Mouse (Mus musculus) heart, adult 2 months (tissue): ENCODE results near the gene Btnl4. TPM values are rescaled to one million over a fixed set of nuclear protein-coding genes. Genes with fewer than 3 reads are reported as not detected.
"Not testable (repeated sequence)": the region's sequence is repeated elsewhere in the genome, so short reads cannot be mapped to it uniquely, and the experiment has no call there.

Experiments used
- DNase-seq, 2 experiments: peaks; one replicate each; pipeline ENCODE4 v3.0.0; 2021
- H3K27ac ChIP-seq: fragments of 200-600 bp; 2 replicates; pipeline ENCODE4 v1.8.1; 2022
- H3K27me3 ChIP-seq: fragments of 200-500 bp; 2 replicates; pipeline ENCODE4 v1.6.1; 2012; ENCODE audit warnings: mild to moderate bottlenecking, low read length, inconsistent platforms, mixed read lengths; ENCODE audit not compliant: control insufficient read depth, insufficient read depth
- H3K36me3 ChIP-seq: fragments of 200-500 bp; 2 replicates; pipeline ENCODE4 v1.6.1; 2012; ENCODE audit warnings: low read length, inconsistent platforms; ENCODE audit not compliant: control insufficient read depth, insufficient read depth
- H3K4me1 ChIP-seq: fragments of 200-500 bp; 2 replicates; pipeline ENCODE4 v1.6.1; 2011; ENCODE audit warnings: low read length; ENCODE audit not compliant: control insufficient read depth, insufficient read depth
- H3K4me3 ChIP-seq: fragments of 200-600 bp; 2 replicates; pipeline ENCODE4 v1.8.1; 2022
- H3K79me2 ChIP-seq: fragments of 200-500 bp; replicated peaks from 2 replicates; pipeline ENCODE4 v1.6.1; 2012; ENCODE audit warnings: mild to moderate bottlenecking, inconsistent platforms, low read length, moderate library complexity, mixed read lengths; ENCODE audit not compliant: control insufficient read depth, insufficient read depth
- H3K9ac ChIP-seq: fragments of 200-500 bp; 2 replicates; pipeline ENCODE4 v1.6.1; 2012; ENCODE audit warnings: low read depth, mild to moderate bottlenecking, control low read depth, inconsistent platforms, low read length, mixed read lengths
- CTCF ChIP-seq: fragments of 200-600 bp; IDR thresholded peaks from 2 replicates; pipeline ENCODE4 v1.8.1; 2022; ENCODE audit warnings: antibody characterized with exemption, mild to moderate bottlenecking, moderate library complexity
- EP300 ChIP-seq: fragments of 200-500 bp; IDR thresholded peaks from 2 replicates; pipeline ENCODE4 v1.6.1; 2011; ENCODE audit warnings: low read depth, low read length, control low read depth; ENCODE audit not compliant: insufficient read depth
- POLR2A ChIP-seq: fragments of 200-500 bp; IDR thresholded peaks from 2 replicates; pipeline ENCODE4 v1.6.1; 2011; ENCODE audit warnings: mild to moderate bottlenecking, low read depth, low read length, control low read depth; ENCODE audit not compliant: insufficient read depth
- WGBS: fragments of 180-500 bp; shearing (Covaris S2); methylation state at CpG from one replicate; pipeline ENCODE4 v1.1.7; 2018; 5-methylcytosine and 5-hydroxymethylcytosine counted together
- intact Hi-C: fragments of 180-260 bp; cut with DNase I; formaldehyde crosslinking; loops from one replicate; pipeline ENCODE4 v1.15.1; 2025
- long read RNA-seq: library from polyadenylated mRNA; stranded (forward); transcript quantifications from one replicate; pipeline ENCODE4 v2.0.0, GENCODE M21; 2021
- polyA plus RNA-seq: library from polyadenylated mRNA; depleted of rRNA; stranded (reverse); fragments of >200 nt; gene quantifications from 2 replicates; pipeline ENCODE4 v1.2.3, GENCODE M21; 2012; rRNA removed
- total RNA-seq, 2 experiments: library from RNA; stranded (reverse); gene quantifications; 2 replicates each; pipeline ENCODE4 v1.2.3; 2021

Btnl4 gene
- total RNA-seq (not detected), polyA plus RNA-seq (not detected in 2 replicates)
- long read RNA-seq = 0 reads

- H3K9ac ChIP-seq, H3K4me1 ChIP-seq, H3K27me3 ChIP-seq, H3K36me3 ChIP-seq, H3K79me2 ChIP-seq, H3K4me3 ChIP-seq, H3K27ac ChIP-seq, intact Hi-C loops, DNase-seq: not testable (repeated sequence)
- WGBS = 75% methylated on average over 5 of the region's 5 CpGs
These were observed at the start of gene Btnl4 for GRCm38 (mm10) chr17:34477238-34478013. Gene Btnl4 (minus strand): TSS chr17:34477318.

- Histone ChIP-seq H3K4me3 (no peak overlapping the region), H3K27me3 (no peaks in the 10 kb centered on the region), H3K27ac (no peak overlapping the region), H3K79me2 (no peaks in the 10 kb centered on the region), H3K36me3 (no peaks in the 10 kb centered on the region), H3K9ac (no peak overlapping the region), H3K4me1 (no peaks in the 10 kb centered on the region)
- TF ChIP-seq POLR2A = no peak
- TF ChIP-seq CTCF = no peak
- no peak for TF ChIP-seq EP300
- WGBS = 34% methylated on average over 1 of the region's 1 CpGs
- no peak for DNase-seq
- intact Hi-C loops = no loop called here
These were observed 41.9 kb upstream of the Btnl4 start for GRCm38 (mm10) chr17:34519001-34519400.

GRCm38 (mm10) chr17:34518571-34518970, 41.5 kb upstream of the Btnl4 start:
- DNase-seq, H3K9ac ChIP-seq, H3K4me1 ChIP-seq, H3K27me3 ChIP-seq, H3K36me3 ChIP-seq, H3K79me2 ChIP-seq, H3K4me3 ChIP-seq, intact Hi-C loops, H3K27ac ChIP-seq: not testable (repeated sequence)
- WGBS = 64% methylated on average over 3 of the region's 3 CpGs

GRCm38 (mm10) chr17:34517795-34518194, 40.7 kb upstream of the Btnl4 start:
- DNase-seq = no peak
- H3K4me1 ChIP-seq = no peaks in the 10 kb centered on the region
- no peaks in the 10 kb centered on the region for H3K36me3 ChIP-seq
- no peaks in the 10 kb centered on the region for H3K27me3 ChIP-seq
- no peak overlapping the region for H3K4me3 ChIP-seq
- no peak overlapping the region for H3K9ac ChIP-seq
- 86% methylated on average over 4 of the region's 4 CpGs for WGBS
- intact Hi-C loops = no loop called here
- H3K79me2 ChIP-seq = no peaks in the 10 kb centered on the region
- H3K27ac ChIP-seq = no peak overlapping the region
- no peak for TF ChIP-seq EP300
- TF ChIP-seq POLR2A = no peak
- no peak for TF ChIP-seq CTCF

- Histone ChIP-seq H3K79me2 (no peaks in the 10 kb centered on the region), H3K27me3 (no peaks in the 10 kb centered on the region), H3K27ac (no peak within 1 kb of the TSS), H3K4me1 (no peaks in the 10 kb centered on the region), H3K36me3 (no peaks in the 10 kb centered on the region), H3K4me3 (no peak within 1 kb of the TSS), H3K9ac (no peak within 1 kb of the TSS)
- WGBS = 85% methylated on average over 4 of the region's 4 CpGs
- DNase-seq = no peak
- TF ChIP-seq CTCF (no peak), EP300 (no peak), POLR2A (no peak)
- intact Hi-C loops = no loop called here
These were observed 40.1 kb upstream of the Btnl4 start, which contains the start of gene Btnl6 for GRCm38 (mm10) chr17:34517252-34517651. Gene Btnl6 (minus strand): TSS chr17:34517352.

- no peaks in the 10 kb centered on the region for H3K36me3 ChIP-seq
- H3K9ac ChIP-seq = no peak overlapping the region
- DNase-seq = no peak
- no peaks in the 10 kb centered on the region for H3K27me3 ChIP-seq
- no peak overlapping the region for H3K27ac ChIP-seq
- H3K4me3 ChIP-seq = no peak overlapping the region
- WGBS = 65% methylated on average over 2 of the region's 2 CpGs
- no peaks in the 10 kb centered on the region for H3K4me1 ChIP-seq
- H3K79me2 ChIP-seq = no peaks in the 10 kb centered on the region
- intact Hi-C loops = no loop called here
- TF ChIP-seq POLR2A (no peak), EP300 (no peak), CTCF (no peak)
These were observed 39.4 kb upstream of the Btnl4 start for GRCm38 (mm10) chr17:34516514-34516913.
